Mouse (Mus musculus) 3134 (cell line): ENCODE results near the gene Lrrc46.

Experiments
- DNase-seq: peaks from one replicate; pipeline ENCODE4 v3.0.0-alpha.2; 2011; ENCODE audit warnings: low spot score; ENCODE audit not compliant: insufficient read length; ENCODE audit errors: extremely low read depth

Lrrc46 gene

GRCm38 (mm10) chr11:97050216-97050943 is 9.2 kb upstream of the Lrrc46 start, which contains the start of gene Osbpl7:
TSS of gene Osbpl7 (plus strand) at chr11:97050628.
- DNase-seq, result no peak

DNA sequence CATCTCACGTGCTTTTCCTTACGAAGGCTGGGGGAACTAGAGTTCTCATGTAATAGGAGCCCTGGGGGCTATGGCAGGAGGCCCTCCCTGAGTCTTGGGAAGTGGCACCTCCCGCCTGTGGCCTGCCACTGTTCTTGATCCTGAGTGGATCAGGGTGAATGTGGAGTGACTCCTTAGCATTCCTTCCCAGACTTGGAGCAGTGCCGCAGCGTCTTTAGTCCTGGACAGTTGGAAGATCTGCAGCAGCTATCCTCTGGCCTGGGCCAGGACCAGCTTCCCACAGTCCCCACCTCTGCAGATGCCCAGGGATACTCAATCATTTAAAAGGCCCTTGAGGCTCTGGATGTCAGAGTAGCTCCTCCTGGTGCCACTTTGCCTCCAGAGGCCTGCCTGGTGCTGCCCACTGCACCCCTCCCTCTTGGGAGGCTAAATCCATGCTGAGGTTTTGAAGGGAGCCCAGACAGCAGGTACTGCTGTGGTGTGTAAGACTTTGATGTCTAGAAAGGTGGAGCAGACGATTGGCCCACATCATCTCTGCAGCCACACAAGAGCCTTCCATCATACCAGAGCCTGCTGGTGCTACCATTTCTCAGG is 8.4 kb upstream of the Lrrc46 start:
- DNase-seq, result no peak

- DNase-seq, result no peak
Observed at GRCm38 (mm10) chr11:97048090-97048650, 7.0 kb upstream of the Lrrc46 start.

DNA sequence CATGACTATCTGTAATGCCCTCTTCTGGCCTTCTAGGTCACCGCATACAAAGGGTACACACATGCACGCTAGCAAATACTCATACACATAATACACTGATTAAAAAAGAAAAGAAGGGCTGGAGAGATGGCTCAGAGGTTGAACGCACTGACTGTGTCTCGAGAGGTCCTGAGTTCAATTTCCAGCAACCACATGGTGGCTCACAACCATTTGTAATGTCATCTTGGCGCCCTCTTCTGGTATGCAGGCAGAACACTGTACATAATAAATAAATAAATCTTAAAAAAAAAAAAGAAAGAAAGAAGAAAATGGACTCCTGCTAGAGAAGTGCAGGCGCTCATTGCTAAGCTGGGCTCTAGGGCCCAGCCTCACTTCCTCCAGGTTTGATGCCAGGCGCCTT is 4.7 kb upstream of the Lrrc46 start:
- no peak for DNase-seq

GRCm38 (mm10) chr11:97044902-97045301 is 3.7 kb upstream of the Lrrc46 start:
- DNase-seq, result no peak

GRCm38 (mm10) chr11:97040301-97041021 is 746 bp downstream of the Lrrc46 start:
- DNase-seq, result no peak

DNA sequence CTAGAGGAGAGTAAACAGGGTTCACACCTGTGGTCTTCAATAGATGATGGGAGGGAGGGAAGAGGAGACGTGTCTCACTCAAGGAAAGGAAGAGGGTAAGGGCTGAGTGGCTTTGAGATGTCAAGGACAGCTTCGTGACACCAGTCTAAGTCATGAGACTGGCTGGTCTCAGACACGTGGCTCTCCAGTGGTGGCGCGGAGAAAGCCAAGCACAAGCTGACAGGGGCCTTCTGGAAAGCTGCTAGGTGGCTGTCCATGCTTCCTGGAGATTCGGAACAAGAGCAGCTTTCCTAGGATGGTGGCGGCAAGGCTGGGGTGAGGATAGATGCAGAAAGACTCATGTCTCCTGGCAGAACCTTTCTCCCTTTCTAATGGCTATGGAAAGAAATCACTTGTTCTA is 2.3 kb downstream of the Lrrc46 start:
- DNase-seq, result no peak

- DNase-seq, result no peak
Observed at GRCm38 (mm10) chr11:97036141-97036540, 5.1 kb downstream of the Lrrc46 start.

DNA sequence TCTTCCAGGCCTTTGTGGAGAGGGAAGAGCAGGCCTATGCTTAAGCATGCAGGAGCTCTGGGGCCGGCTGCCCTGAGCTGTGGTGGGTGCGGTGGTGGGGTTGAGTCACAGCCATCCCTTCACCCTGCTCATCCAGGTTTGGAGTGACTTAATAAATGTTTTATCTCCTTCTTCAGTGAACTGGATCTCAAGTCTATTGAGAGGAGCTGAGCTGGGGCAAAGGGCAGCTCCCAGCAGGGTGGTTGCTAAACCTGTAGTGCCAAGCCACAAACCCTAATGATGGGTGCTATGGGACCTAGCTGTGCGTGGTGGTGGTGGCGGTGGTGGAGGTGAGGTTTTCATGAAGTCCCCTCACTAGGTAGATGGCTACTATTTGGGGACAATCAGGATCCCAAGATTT is 7.4 kb downstream of the Lrrc46 start:
- DNase-seq, result no peak

GRCm38 (mm10) chr11:97032499-97032898 is 8.7 kb downstream of the Lrrc46 start:
- no peak for DNase-seq

DNA sequence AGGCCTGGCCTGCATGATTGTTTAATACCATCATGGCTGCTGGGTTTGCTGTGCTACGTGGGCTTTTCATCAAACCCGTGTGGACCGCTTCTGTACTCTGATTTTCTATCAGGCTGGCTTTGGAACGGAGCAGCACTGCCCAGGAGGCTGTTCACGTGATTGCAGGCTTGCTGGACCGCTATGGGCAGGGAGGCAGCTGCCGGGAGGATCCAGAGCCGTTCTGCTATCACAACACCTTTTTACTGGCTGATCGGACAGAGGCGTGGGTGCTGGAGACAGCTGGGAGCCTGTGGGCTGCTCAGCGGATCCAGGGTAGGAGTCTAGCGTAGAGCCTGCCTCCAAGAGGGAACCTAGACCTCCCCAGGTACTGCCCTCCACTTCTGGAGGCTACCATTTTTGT is 9.2 kb downstream of the Lrrc46 start:
- DNase-seq, result no peak

DNA sequence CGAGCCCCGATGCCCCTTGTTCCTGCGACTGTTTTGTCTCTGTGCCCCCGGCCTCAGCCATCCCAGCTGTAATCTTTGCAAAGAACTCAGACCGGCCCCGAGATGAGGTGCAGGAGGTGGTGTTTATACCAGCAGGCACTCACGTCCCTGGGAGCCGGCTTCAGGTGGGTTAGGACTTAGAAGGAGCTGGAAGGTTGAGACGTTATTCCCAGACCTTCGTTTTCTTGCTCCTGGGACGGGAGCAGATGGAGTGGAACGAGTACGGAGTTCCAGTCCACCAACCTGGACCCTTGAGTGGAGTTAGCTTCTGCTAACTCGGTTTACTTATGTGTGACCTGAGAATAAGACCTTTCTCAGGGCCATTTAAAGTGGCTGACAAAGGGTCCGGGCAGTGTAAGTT is 10.8 kb downstream of the Lrrc46 start:
- DNase-seq, result no peak

DNA sequence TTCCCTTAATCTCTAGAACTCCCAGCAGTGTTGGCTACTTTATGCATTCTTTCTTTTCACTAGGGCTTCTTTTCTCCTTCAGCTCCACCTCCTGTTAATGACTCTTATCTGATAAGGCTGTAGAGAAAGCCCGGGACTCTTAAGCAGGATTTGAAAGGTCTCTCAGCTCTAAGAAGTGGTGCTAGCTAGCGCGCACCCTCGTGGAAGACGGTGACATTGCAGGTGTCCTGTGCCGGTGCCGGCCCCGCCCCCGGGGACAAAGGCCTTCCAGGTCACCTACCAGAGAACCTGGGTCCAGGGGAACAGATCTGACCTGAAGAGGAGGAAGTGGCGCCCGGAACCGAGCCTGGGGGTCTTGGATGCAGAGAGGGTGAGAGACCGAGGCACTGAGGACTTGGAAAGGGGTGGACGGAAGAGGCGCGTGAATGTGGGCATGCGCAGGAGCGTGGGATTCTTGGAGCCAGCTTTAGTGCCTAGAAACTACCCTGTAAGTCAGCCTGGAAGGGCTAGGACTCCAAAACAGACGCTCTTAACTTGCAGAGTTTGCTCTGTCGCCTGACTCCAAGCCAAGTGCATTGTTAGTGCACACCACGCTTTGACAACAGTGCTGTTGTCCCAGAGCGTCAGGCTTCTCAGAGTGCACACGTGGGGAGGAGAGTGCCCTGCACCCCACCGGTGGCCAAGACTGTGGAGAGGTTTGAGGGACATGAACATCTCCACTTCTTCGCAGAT is 11.4 kb downstream of the Lrrc46 start, which contains the start of gene Scrn2:
TSS of gene Scrn2 (plus strand) at position 253 of the 732 bp plus-strand sequence.
- DNase-seq, result peak; percentile 94

GRCm38 (mm10) chr11:97025721-97026344 is 15.4 kb downstream of the Lrrc46 start:
- DNase-seq, result peak; percentile 78

- DNase-seq, result no peak
Observed at GRCm38 (mm10) chr11:97024977-97025376, 16.2 kb downstream of the Lrrc46 start.

DNA sequence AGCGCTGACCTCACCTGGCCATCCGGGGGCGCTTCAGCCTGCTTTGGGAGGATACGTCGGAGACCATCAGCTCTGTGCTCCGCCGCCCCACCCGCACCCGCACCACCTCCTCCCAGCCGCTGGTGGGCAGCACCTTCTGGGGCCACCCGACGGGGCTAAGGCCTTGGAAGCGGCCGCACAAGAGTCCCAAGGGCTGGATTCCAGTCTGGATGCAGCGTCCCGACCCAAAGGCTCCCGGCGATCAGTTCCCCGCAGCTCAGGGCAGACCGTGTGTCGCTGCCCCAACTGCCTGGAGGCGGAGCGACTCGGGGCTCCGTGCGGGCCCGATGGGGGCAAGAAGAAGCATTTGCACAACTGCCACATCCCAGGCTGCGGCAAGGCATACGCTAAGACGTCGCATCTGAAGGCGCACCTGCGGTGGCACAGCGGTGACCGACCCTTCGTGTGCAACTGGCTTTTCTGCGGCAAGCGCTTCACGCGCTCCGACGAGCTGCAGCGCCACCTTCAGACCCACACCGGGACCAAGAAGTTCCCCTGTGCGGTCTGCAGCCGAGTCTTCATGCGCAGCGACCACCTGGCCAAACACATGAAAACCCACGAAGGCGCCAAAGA is 19.2 kb downstream of the Lrrc46 start:
- no peak for DNase-seq

GRCm38 (mm10) chr11:97021121-97021765 is 20.0 kb downstream of the Lrrc46 start:
- DNase-seq, result no peak

DNA sequence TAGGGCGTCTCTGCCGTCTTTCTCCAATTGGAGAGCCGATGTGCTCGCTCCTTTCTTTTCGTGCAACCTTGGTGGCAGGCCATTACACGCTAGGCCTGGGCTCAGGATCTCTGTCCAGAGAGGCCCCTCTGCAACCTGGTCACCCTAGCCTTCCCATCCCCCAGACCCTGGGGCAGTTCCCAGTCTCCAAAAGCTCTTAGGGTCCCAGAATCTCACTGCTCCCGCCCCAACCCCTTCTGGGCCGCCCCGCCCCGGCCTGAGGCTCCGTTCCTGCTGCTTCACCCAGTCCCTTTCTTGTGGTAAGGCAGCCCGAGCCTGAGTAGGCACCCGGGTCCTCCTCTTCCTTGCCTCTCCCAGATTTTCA is 21.9 kb downstream of the Lrrc46 start:
- DNase-seq, result peak; percentile 70

DNA sequence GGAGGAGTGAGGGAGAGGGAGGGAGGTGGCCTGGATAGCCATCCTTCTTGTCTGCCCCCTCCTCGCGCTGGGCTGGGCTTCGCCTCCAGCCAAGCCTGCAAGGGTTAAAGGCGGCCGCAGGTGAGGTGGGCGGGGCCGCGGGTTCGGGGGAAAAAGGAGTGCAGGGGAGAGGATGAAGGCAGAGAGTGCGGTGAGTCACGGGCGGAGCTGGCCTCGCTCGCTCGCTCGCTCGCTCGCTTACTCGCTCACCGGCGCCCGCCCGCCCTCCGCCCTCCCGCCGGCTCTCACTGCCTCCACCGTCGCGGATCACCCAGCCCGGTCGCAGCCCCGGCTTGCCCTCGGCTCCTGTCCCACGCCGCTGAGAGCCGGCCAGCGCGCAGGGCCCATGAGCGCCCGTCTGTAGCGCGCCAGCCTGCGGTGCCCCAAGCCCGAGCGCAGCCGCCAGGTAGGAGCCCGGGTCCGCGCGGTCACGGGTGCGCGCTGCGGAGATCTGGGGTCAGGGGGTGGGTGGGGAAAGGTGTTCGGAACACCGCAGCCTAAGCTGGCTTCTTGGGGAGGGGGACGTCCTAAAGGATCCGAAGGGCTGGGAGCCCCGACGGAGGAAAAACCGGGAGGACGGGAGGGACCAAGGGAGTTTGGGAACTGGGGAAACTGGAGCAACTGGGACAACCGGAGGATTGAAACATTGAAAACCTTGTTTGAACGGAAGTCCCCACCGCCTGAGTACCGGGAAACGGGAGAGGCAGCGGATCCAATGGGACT is 22.4 kb downstream of the Lrrc46 start:
- DNase-seq, result peak; percentile 61
